In genomic region chr14:32073211-32073685, GRCm38 (mm10) we compare ENCODE assay signal across 8 mouse cellular contexts. TPM values are rescaled to one million over a fixed set of nuclear protein-coding genes. Genes with fewer than 3 reads are reported as not detected.
DNase-seq lines count a peak whose midpoint lies in the region; ATAC-seq lines count a peak whose summit lies in the region.

No protein-coding gene starts in this region.

- peak overlapping the region; percentile 7; the same call in 1 of the 2 replicates for H3K4me2 ChIP-seq in heart, embryonic 12.5 days
- H3K4me2 ChIP-seq in forebrain, embryonic 16.5 days (ENCODE audit: low read length), result no peak overlapping the region

- DNase-seq in cerebellum, adult 8-10 months, result peak; percentile 40
- DNase-seq in left cerebral cortex, adult 11 months (ENCODE audit: low spot score), result peak; percentile 71
- DNase-seq in ovary, postnatal 10 days (ENCODE audit: low spot score), result no peak

- peak overlapping the region; percentile 66 for H3K27ac ChIP-seq in heart, embryonic 12.5 days (ENCODE audit: poor library complexity, severe bottlenecking)
- H3K27ac ChIP-seq in forebrain, embryonic 16.5 days (ENCODE audit: low read length), result no peak overlapping the region

- H3K36me3 ChIP-seq in megakaryocyte, embryonic 14.5 days (replicated peaks; ENCODE audit: low read length), result no peaks in the 10 kb centered on the region
- H3K36me3 ChIP-seq in heart, embryonic 12.5 days, result no peaks in the 10 kb centered on the region
- no peaks in the 10 kb centered on the region for H3K36me3 ChIP-seq in forebrain, embryonic 16.5 days (ENCODE audit: control insufficient read depth, insufficient read depth)

- no peak for ATAC-seq in megakaryocyte, adult 5-6 weeks (ENCODE audit: poor library complexity, severe bottlenecking)
- peak; percentile 80 for ATAC-seq in heart, embryonic 12.5 days (ENCODE audit: insufficient number of reproducible peaks, low FRiP score)
- peak; percentile 77 for ATAC-seq in megakaryocyte-erythroid progenitor cell, adult 5-6 weeks (replicated peaks; ENCODE audit: low FRiP score, low TSS enrichment, poor library complexity, severe bottlenecking)
- ATAC-seq in forebrain, embryonic 16.5 days, result no peak

- H3K4me1 ChIP-seq in megakaryocyte, embryonic 14.5 days, result peaks cover 43% of the 10 kb centered on the region
- peaks cover 31% of the 10 kb centered on the region for H3K4me1 ChIP-seq in heart, embryonic 12.5 days (replicated peaks)
- H3K4me1 ChIP-seq in forebrain, embryonic 16.5 days (replicated peaks; ENCODE audit: control insufficient read depth, insufficient read depth, low read length), result no peaks in the 10 kb centered on the region

- H3K27me3 ChIP-seq in megakaryocyte, embryonic 14.5 days (replicated peaks), result peaks cover 10% of the 10 kb centered on the region
- H3K27me3 ChIP-seq in heart, embryonic 12.5 days (replicated peaks), result no peaks in the 10 kb centered on the region
- H3K27me3 ChIP-seq in forebrain, embryonic 16.5 days (replicated peaks; ENCODE audit: control insufficient read depth, insufficient read depth, low read length), result no peaks in the 10 kb centered on the region

- H3K9me3 ChIP-seq in megakaryocyte, embryonic 14.5 days, result peaks cover 21% of the 10 kb centered on the region
- no peaks in the 10 kb centered on the region for H3K9me3 ChIP-seq in heart, embryonic 12.5 days (replicated peaks)
- H3K9me3 ChIP-seq in forebrain, embryonic 16.5 days (ENCODE audit: control insufficient read depth, low read length), result no peaks in the 10 kb centered on the region

- H3K4me3 ChIP-seq in megakaryocyte, embryonic 14.5 days (replicated peaks), result peak overlapping the region; percentile 78
- H3K4me3 ChIP-seq in heart, embryonic 12.5 days, result no peak overlapping the region
- no peak overlapping the region for H3K4me3 ChIP-seq in forebrain, embryonic 16.5 days (replicated peaks; ENCODE audit: low read length)

- 4% methylated on average over 8 of the region's 8 CpGs for WGBS in heart, embryonic 12.5 days
- 68% methylated on average over 8 of the region's 8 CpGs for WGBS in forebrain, embryonic 16.5 days

- H3K9ac ChIP-seq in heart, embryonic 12.5 days, result 0 out of 2 replicates have a peak overlapping the region, but pooled peaks have one; percentile 15
- no peak overlapping the region for H3K9ac ChIP-seq in forebrain, embryonic 16.5 days (replicated peaks; ENCODE audit: low read depth, low read length)

RNA-seq across cellular contexts. Expression of gene Oxnad1, which starts 11.9 kb away (rescaled TPM):
- polyA plus RNA-seq in megakaryocyte, embryonic 14.5 days (2012; ENCODE audit: insufficient read depth, low replicate concordance), result 17.6 TPM in 1 of 2 replicates, not detected in the other
- total RNA-seq in megakaryocyte, adult 5-6 weeks (2015), result 1.4 and 5.3 TPM in 2 replicates
- 12.9 and 20.2 TPM in 2 replicates for total RNA-seq in megakaryocyte, adult 5-6 weeks (2017)
- polyA plus RNA-seq in heart, embryonic 12.5 days (2016; fragmentation: Nextera tagmentation; extraction: Ambion mirVana), result 37.9 and 40.2 TPM in 2 replicates
- 15.0 and 34.8 TPM in 2 replicates for total RNA-seq in megakaryocyte-erythroid progenitor cell, adult 5-6 weeks (2014; fragmentation: Nextera tagmentation)
- 28.7 and 54.1 TPM in 2 replicates for total RNA-seq in megakaryocyte-erythroid progenitor cell, adult 5-6 weeks (2017)
- polyA plus RNA-seq in forebrain, embryonic 16.5 days (2015; fragmentation: Nextera tagmentation; extraction: Ambion mirVana), result 22.6 and 24.3 TPM in 2 replicates

RNA-seq across cellular contexts. Expression of gene Dph3, which starts 12.3 kb away (rescaled TPM):
- polyA plus RNA-seq in megakaryocyte, embryonic 14.5 days (2012; ENCODE audit: insufficient read depth, low replicate concordance), result 27.8 TPM in 1 of 2 replicates, not detected in the other
- 68.8 and 77.3 TPM in 2 replicates for total RNA-seq in megakaryocyte, adult 5-6 weeks (2015)
- 38.8 and 40.5 TPM in 2 replicates for total RNA-seq in megakaryocyte, adult 5-6 weeks (2017)
- polyA plus RNA-seq in heart, embryonic 12.5 days (2016; fragmentation: Nextera tagmentation; extraction: Ambion mirVana), result 71.7 and 74.5 TPM in 2 replicates
- 97.5 and 115 TPM in 2 replicates for total RNA-seq in megakaryocyte-erythroid progenitor cell, adult 5-6 weeks (2014; fragmentation: Nextera tagmentation)
- 55.5 and 76.5 TPM in 2 replicates for total RNA-seq in megakaryocyte-erythroid progenitor cell, adult 5-6 weeks (2017)
- polyA plus RNA-seq in forebrain, embryonic 16.5 days (2015; fragmentation: Nextera tagmentation; extraction: Ambion mirVana), result 71.8 and 74.8 TPM in 2 replicates

RNA-seq across cellular contexts. Expression of gene Galnt15, which starts 44.5 kb away (rescaled TPM):
- not detected in 2 replicates for polyA plus RNA-seq in megakaryocyte, embryonic 14.5 days (2012; ENCODE audit: insufficient read depth, low replicate concordance)
- total RNA-seq in megakaryocyte, adult 5-6 weeks (2015), result not detected in 2 replicates
- total RNA-seq in megakaryocyte, adult 5-6 weeks (2017), result not detected in 2 replicates
- polyA plus RNA-seq in heart, embryonic 12.5 days (2016; fragmentation: Nextera tagmentation; extraction: Ambion mirVana), result 0.29 and 0.35 TPM in 2 replicates
- not detected in 2 replicates for total RNA-seq in megakaryocyte-erythroid progenitor cell, adult 5-6 weeks (2014; fragmentation: Nextera tagmentation)
- total RNA-seq in megakaryocyte-erythroid progenitor cell, adult 5-6 weeks (2017), result not detected in 2 replicates
- polyA plus RNA-seq in forebrain, embryonic 16.5 days (2015; fragmentation: Nextera tagmentation; extraction: Ambion mirVana), result 0.33 and 0.50 TPM in 2 replicates

Comparison
In these comparisons a context has a peak if more than half of its experiments do, and no peak if none do; other contexts are left out.
1. ATAC-seq: peak in heart, embryonic 12.5 days (single experiment) and megakaryocyte-erythroid progenitor cell, adult 5-6 weeks (single experiment); none in megakaryocyte, adult 5-6 weeks (single experiment) and forebrain, embryonic 16.5 days (single experiment).